ENCODE assay signal across 22 mouse cellular contexts in genomic region chr13:17494056-17494574, GRCm38 (mm10).
DNase-seq lines count a peak whose midpoint lies in the region; ATAC-seq and TF ChIP-seq lines count a peak whose summit lies in the region.
"Had no signal": no experiment of that assay in that cellular context is flagged by ENCODE, and none has a peak within 500 bp of the region (broad histone marks: within the 10 kb centered on the region; RNA-seq: fewer than 3 reads in every experiment).

No protein-coding gene starts in this region.

- no peak overlapping the region for H3ac ChIP-seq in myocyte (ENCODE audit: control insufficient read depth, insufficient read length)

- no peak overlapping the region for H3K27ac ChIP-seq in MEL (ENCODE audit: control insufficient read depth, low read depth, low read length)
- H3K27ac ChIP-seq: embryonic facial prominence, embryonic 15.5 days; forebrain, embryonic 15.5 days; heart, adult 2 months; heart, embryonic 15.5 days; hindbrain, embryonic 13.5 days; hindbrain, postnatal 0 days had no signal

- H3K4me3 ChIP-seq in MEL (ENCODE audit: control insufficient read depth in 1 of 2, insufficient read depth in 1 of 2, low read depth in 2 of 2, low read length in 2 of 2) (no peak overlapping the region), myocyte (no peak overlapping the region)
- H3K4me3 ChIP-seq: embryonic facial prominence, embryonic 15.5 days; forebrain, embryonic 15.5 days; heart, adult 2 months; heart, embryonic 15.5 days; hindbrain, embryonic 13.5 days had no signal

- no peaks in the 10 kb centered on the region for H3K27me3 ChIP-seq in MEL (ENCODE audit: control insufficient read depth in 1 of 2, insufficient read depth in 2 of 2, low read length in 2 of 2)
- no peaks in the 10 kb centered on the region for H3K27me3 ChIP-seq in myocyte (ENCODE audit: control insufficient read depth, insufficient read depth, insufficient read length)
- H3K27me3 ChIP-seq: embryonic facial prominence, embryonic 15.5 days; forebrain, embryonic 15.5 days; heart, embryonic 15.5 days; hindbrain, embryonic 13.5 days had no signal

- TF ChIP-seq RAD21 in MEL (IDR thresholded peaks at IDR 0.05; ENCODE audit: low read depth, low read length): no peak

- H3K4me1 ChIP-seq in MEL (ENCODE audit: control insufficient read depth in 1 of 2, insufficient read depth in 2 of 2, low read length in 2 of 2): no peaks in the 10 kb centered on the region
- H3K4me1 ChIP-seq: embryonic facial prominence, embryonic 15.5 days; forebrain, embryonic 15.5 days; heart, embryonic 15.5 days; hindbrain, embryonic 13.5 days had no signal

- no peak for TF ChIP-seq CTCF in MEL (IDR thresholded peaks at IDR 0.05 in 2 of 3, conservative IDR thresholded peaks at IDR 0.05 in 1 of 3; ENCODE audit: control insufficient read depth in 1 of 3, insufficient read depth in 1 of 3, low read depth in 2 of 3, low read length in 3 of 3, poor library complexity in 1 of 3, severe bottlenecking in 1 of 3)

- no peaks in the 10 kb centered on the region for H3K9me3 ChIP-seq in MEL (replicated peaks; ENCODE audit: insufficient read depth, low read length)
- H3K9me3 ChIP-seq: embryonic facial prominence, embryonic 15.5 days; forebrain, embryonic 15.5 days; G1E; heart, embryonic 15.5 days; hindbrain, embryonic 13.5 days had no signal

- DNase-seq in 3134 (ENCODE audit: extremely low read depth, insufficient read length, low spot score) (peak; percentile 20), MEL (ENCODE audit: low read depth, low spot score) (peak; percentile 3)
- no peak for DNase-seq in ovary, adult 18-20 months (ENCODE audit: low spot score)
- no peak for DNase-seq in cerebellum, adult 18-20 months
- DNase-seq in gastrocnemius, postnatal 4 days (ENCODE audit: low spot score in 2 of 2): no peak
- DNase-seq: adrenal gland, adult 8-10 months; adrenal gland, postnatal 36 days; cerebellum, adult 8-10 months; cerebellum, postnatal 25 days; gastrocnemius, postnatal 10 days; heart, adult 2 months; heart, postnatal 14 days had no signal

- H3K79me2 ChIP-seq in MEL (ENCODE audit: control insufficient read depth, insufficient read depth, low read length, poor library complexity) (no peaks in the 10 kb centered on the region), myocyte (ENCODE audit: control insufficient read depth, insufficient read depth) (no peaks in the 10 kb centered on the region)

- H3K9ac ChIP-seq in MEL (ENCODE audit: control insufficient read depth, low read depth, low read length, poor library complexity, severe bottlenecking): no peak overlapping the region
- H3K9ac ChIP-seq: embryonic facial prominence, embryonic 15.5 days; forebrain, embryonic 15.5 days; heart, embryonic 15.5 days; hindbrain, embryonic 13.5 days had no signal

- ATAC-seq in common myeloid progenitor, adult 5-6 weeks (replicated peaks; ENCODE audit: low read depth, poor library complexity, severe bottlenecking): 0 out of 2 replicates have a peak, but pooled peaks have one; percentile 29
- ATAC-seq: CD4-positive, CD25-positive, alpha-beta regulatory T cell, adult 4 months; forebrain, embryonic 15.5 days; hindbrain, postnatal 0 days had no signal

- TF ChIP-seq EP300 in MEL (IDR thresholded peaks at IDR 0.05; ENCODE audit: low read depth in 1 of 2, low read length in 2 of 2): peak in 1 of 2 experiments; percentile 43; a peak in 2 of 4 replicates

- no peaks in the 10 kb centered on the region for H3K36me3 ChIP-seq in MEL (ENCODE audit: control insufficient read depth in 1 of 2, insufficient read depth in 2 of 2, low read length in 2 of 2)
- no peaks in the 10 kb centered on the region for H3K36me3 ChIP-seq in myocyte (ENCODE audit: control insufficient read depth, insufficient read depth)
- H3K36me3 ChIP-seq: embryonic facial prominence, embryonic 15.5 days; forebrain, embryonic 15.5 days; G1E; heart, embryonic 15.5 days; hindbrain, embryonic 13.5 days had no signal

- TF ChIP-seq POLR2A in MEL (IDR thresholded peaks at IDR 0.05; ENCODE audit: control insufficient read depth in 1 of 2, insufficient read depth in 1 of 2, low read depth in 1 of 2, low read length in 2 of 2, poor library complexity in 1 of 2) (no peak), myocyte (IDR thresholded peaks at IDR 0.05; ENCODE audit: insufficient read length, low read depth) (no peak)

- H3K4me2 ChIP-seq in myocyte (ENCODE audit: low read depth): peak overlapping the region; percentile 8
- H3K4me2 ChIP-seq: embryonic facial prominence, embryonic 15.5 days; forebrain, embryonic 15.5 days; heart, embryonic 11.5 days; heart, embryonic 15.5 days; hindbrain, embryonic 13.5 days had no signal

TF ChIP-seq in MEL, 35 proteins besides CTCF, POLR2A, EP300 and RAD21:
- TF ChIP-seq MAX (IDR thresholded peaks at IDR 0.05; ENCODE audit: low read length) (no peak), POLR2AphosphoS2 (IDR thresholded peaks at IDR 0.05; ENCODE audit: low read length) (no peak), HCFC1 (IDR thresholded peaks at IDR 0.05; ENCODE audit: low read depth, low read length) (no peak), SMC3 (IDR thresholded peaks at IDR 0.05; ENCODE audit: low read depth, low read length) (no peak), MAFK (IDR thresholded peaks at IDR 0.05; ENCODE audit: borderline replicate concordance, low read depth, low read length) (no peak), CHD2 (IDR thresholded peaks at IDR 0.05; ENCODE audit: low read length) (no peak), ZNF384 (IDR thresholded peaks at IDR 0.05; ENCODE audit: low read depth, low read length) (no peak), MEF2A (IDR thresholded peaks at IDR 0.05; ENCODE audit: extremely low read depth, insufficient replicate concordance, low read depth, low read length, poor library complexity, severe bottlenecking) (no peak), TCF12 (IDR thresholded peaks at IDR 0.05; ENCODE audit: low read depth, low read length) (no peak), JUND (IDR thresholded peaks at IDR 0.05; ENCODE audit: low read depth, low read length) (no peak), USF1 (IDR thresholded peaks at IDR 0.05; ENCODE audit: low read depth, low read length) (no peak), ZMIZ1 (IDR thresholded peaks at IDR 0.05; ENCODE audit: low read depth, low read length) (no peak), CHD1 (IDR thresholded peaks at IDR 0.05; ENCODE audit: low read depth, low read length) (no peak), RCOR1 (IDR thresholded peaks at IDR 0.05; ENCODE audit: low read depth, low read length) (no peak), NELFE (IDR thresholded peaks at IDR 0.05; ENCODE audit: low read depth, low read length) (no peak)

TF ChIP-seq in myocyte, 11 proteins besides CTCF, POLR2A, EP300 and RAD21:
- peak; percentile 46; the same call in 1 of the 2 replicates for TF ChIP-seq CEBPB (IDR thresholded peaks at IDR 0.05; ENCODE audit: insufficient read depth, poor library complexity, severe bottlenecking)
- TF ChIP-seq TCF3 (IDR thresholded peaks at IDR 0.05; ENCODE audit: insufficient read length, low read depth): no peak

Comparison
In these comparisons a context has a peak if more than half of its experiments do, and no peak if none do; other contexts are left out.
1. DNase-seq: peak in 3134 (single experiment) and MEL (single experiment); none in ovary, adult 18-20 months (single experiment), cerebellum, adult 18-20 months (0 of 2) and gastrocnemius, postnatal 4 days (0 of 2).